Mouse (Mus musculus): ENCODE measurements around the gene Hoxb6. TPM values are rescaled to one million over a fixed set of nuclear protein-coding genes. Genes with fewer than 3 reads are reported as not detected.

The Hoxb6 gene
- total and polyA plus RNA-seq, 3 experiments, result not detected

DNA sequence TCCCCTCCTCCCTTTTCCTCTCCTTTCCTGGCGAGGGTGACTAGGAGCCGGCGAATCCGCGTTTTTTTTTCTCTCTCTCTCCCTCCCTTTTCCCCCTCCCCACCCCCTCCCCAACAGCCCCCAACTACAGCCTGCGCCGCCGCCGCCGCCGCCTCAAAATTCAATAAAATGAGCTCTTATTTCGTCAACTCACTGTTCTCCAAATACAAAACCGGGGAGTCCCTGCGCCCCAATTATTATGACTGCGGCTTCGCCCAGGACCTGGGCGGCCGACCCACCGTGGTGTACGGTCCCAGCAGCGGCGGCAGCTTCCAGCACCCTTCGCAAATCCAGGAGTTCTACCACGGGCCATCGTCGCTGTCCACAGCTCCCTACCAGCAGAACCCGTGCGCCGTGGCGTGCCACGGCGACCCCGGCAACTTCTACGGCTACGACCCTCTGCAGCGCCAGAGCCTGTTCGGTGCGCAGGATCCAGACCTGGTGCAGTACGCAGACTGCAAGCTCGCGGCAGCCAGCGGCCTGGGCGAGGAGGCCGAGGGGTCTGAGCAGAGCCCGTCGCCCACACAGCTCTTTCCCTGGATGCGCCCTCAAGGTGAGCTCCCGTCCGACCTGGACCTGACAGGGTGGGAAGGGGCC lies 9.4 kb upstream of the Hoxb6 start:
- H3K27ac ChIP-seq (ENCODE audit: control insufficient read depth, low read depth, low read length), result no peak overlapping the region
- no peaks in the 10 kb centered on the region for H3K9me3 ChIP-seq (replicated peaks; ENCODE audit: insufficient read depth, low read length)
- H3K4me3 ChIP-seq (ENCODE audit: control insufficient read depth in 1 of 2, insufficient read depth in 1 of 2, low read depth in 2 of 2, low read length in 2 of 2), result no peak overlapping the region
- peaks cover 2 to 7% of the 10 kb centered on the region in 2 experiments for H3K27me3 ChIP-seq (ENCODE audit: control insufficient read depth in 1 of 2, insufficient read depth in 2 of 2, low read length in 2 of 2)
- H3K4me1 ChIP-seq (ENCODE audit: control insufficient read depth in 1 of 2, insufficient read depth in 2 of 2, low read length in 2 of 2), result no peaks in the 10 kb centered on the region
- no peaks in the 10 kb centered on the region for H3K36me3 ChIP-seq (ENCODE audit: control insufficient read depth in 1 of 2, insufficient read depth in 2 of 2, low read length in 2 of 2)
- TF ChIP-seq ZMIZ1 (IDR thresholded peaks at IDR 0.05; ENCODE audit: low read depth, low read length) (no peak), SMC3 (IDR thresholded peaks at IDR 0.05; ENCODE audit: low read depth, low read length) (no peak), ZKSCAN1 (IDR thresholded peaks at IDR 0.05; ENCODE audit: low read depth, low read length) (no peak), MAX (IDR thresholded peaks at IDR 0.05; ENCODE audit: low read length) (no peak), MYB (IDR thresholded peaks at IDR 0.05; ENCODE audit: low read depth, low read length) (no peak), POLR2AphosphoS5 (IDR thresholded peaks at IDR 0.05; ENCODE audit: borderline replicate concordance, low read depth, low read length) (no peak), POLR2AphosphoS2 (IDR thresholded peaks at IDR 0.05; ENCODE audit: low read length) (no peak), CTCF (IDR thresholded peaks at IDR 0.05 in 2 of 3, conservative IDR thresholded peaks at IDR 0.05 in 1 of 3; ENCODE audit: control insufficient read depth in 1 of 3, insufficient read depth in 1 of 3, low read depth in 2 of 3, low read length in 3 of 3, poor library complexity in 1 of 3, severe bottlenecking in 1 of 3) (no peak), TAL1 (IDR thresholded peaks at IDR 0.05; ENCODE audit: low read length) (no peak), RCOR1 (IDR thresholded peaks at IDR 0.05; ENCODE audit: low read depth, low read length) (no peak), MEF2A (IDR thresholded peaks at IDR 0.05; ENCODE audit: extremely low read depth, insufficient replicate concordance, low read depth, low read length, poor library complexity, severe bottlenecking) (no peak), EP300 (IDR thresholded peaks at IDR 0.05; ENCODE audit: low read depth in 1 of 2, low read length in 2 of 2) (no peak), ETS1 (IDR thresholded peaks at IDR 0.05; ENCODE audit: low read depth, low read length) (no peak)
- no peak overlapping the region for H3K9ac ChIP-seq (ENCODE audit: control insufficient read depth, low read depth, low read length, poor library complexity, severe bottlenecking)
- no peaks in the 10 kb centered on the region for H3K79me2 ChIP-seq (ENCODE audit: control insufficient read depth, insufficient read depth, low read length, poor library complexity)
- no peak for DNase-seq (ENCODE audit: low read depth, low spot score)

DNA sequence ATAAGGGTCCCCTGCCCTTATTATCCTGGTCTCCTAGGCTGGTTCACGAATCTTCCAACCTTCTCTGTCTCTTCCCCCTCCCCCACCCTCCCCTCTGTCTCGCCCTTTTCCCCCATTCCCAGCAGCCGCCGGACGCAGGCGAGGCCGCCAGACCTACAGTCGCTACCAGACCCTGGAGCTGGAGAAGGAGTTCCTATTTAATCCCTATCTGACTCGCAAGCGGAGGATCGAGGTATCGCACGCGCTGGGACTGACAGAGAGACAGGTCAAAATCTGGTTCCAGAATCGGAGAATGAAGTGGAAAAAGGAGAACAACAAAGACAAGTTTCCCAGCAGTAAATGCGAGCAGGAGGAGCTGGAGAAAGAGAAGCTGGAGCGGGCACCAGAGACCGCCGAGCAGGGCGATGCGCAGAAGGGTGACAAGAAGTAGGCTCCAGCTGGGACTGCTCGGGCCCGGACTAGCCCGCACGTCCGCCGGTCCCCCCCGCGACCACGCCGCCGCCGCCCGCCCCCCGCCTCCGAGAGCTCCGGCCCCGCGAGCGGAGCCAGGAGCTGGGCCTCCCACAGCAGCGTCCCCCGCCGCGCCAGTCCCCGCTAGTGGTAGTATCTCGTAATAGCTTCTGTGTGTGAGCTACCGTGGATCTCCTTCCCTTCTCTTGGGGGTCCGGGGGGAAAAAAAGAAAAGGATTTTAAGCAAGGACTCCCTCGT lies 8.1 kb upstream of the Hoxb6 start:
- Histone ChIP-seq H3K27ac (ENCODE audit: control insufficient read depth, low read depth, low read length) (no peak overlapping the region), H3K27me3 (ENCODE audit: control insufficient read depth in 1 of 2, insufficient read depth in 2 of 2, low read length in 2 of 2) (peaks cover 2 to 7% of the 10 kb centered on the region in 2 experiments), H3K9ac (ENCODE audit: control insufficient read depth, low read depth, low read length, poor library complexity, severe bottlenecking) (no peak overlapping the region), H3K36me3 (ENCODE audit: control insufficient read depth in 1 of 2, insufficient read depth in 2 of 2, low read length in 2 of 2) (no peaks in the 10 kb centered on the region), H3K4me1 (ENCODE audit: control insufficient read depth in 1 of 2, insufficient read depth in 2 of 2, low read length in 2 of 2) (no peaks in the 10 kb centered on the region), H3K4me3 (ENCODE audit: control insufficient read depth in 1 of 2, insufficient read depth in 1 of 2, low read depth in 2 of 2, low read length in 2 of 2) (no peak overlapping the region), H3K9me3 (replicated peaks; ENCODE audit: insufficient read depth, low read length) (no peaks in the 10 kb centered on the region), H3K79me2 (ENCODE audit: control insufficient read depth, insufficient read depth, low read length, poor library complexity) (no peaks in the 10 kb centered on the region)
- DNase-seq (ENCODE audit: low read depth, low spot score), result no peak
- TF ChIP-seq MAFK (IDR thresholded peaks at IDR 0.05; ENCODE audit: borderline replicate concordance, low read depth, low read length) (no peak), TBP (IDR thresholded peaks at IDR 0.05; ENCODE audit: low read depth, low read length) (no peak), USF2 (IDR thresholded peaks at IDR 0.05; ENCODE audit: borderline replicate concordance in 1 of 2, insufficient read depth in 1 of 2, low read depth in 1 of 2, low read length in 2 of 2) (no peak), GABPA (IDR thresholded peaks at IDR 0.05; ENCODE audit: low read depth, low read length) (no peak)
